Mouse (Mus musculus) ES-E14 (cell line): ENCODE measurements at regions not wholly inside any gene's neighbourhood (a gene's known extent, or its start where the extent isn't known, plus 50 kb on each side); places are given as distances from the start of the nearest gene placed in this dataset.

Experiments used
- CHD2 ChIP-seq: IDR thresholded peaks from 2 replicates; pipeline ENCODE4 v1.6.1; 2014; ENCODE audit warnings: mild to moderate bottlenecking, low read depth, low read length, inconsistent platforms
- HCFC1 ChIP-seq: IDR thresholded peaks from 2 replicates; pipeline ENCODE4 v1.6.1; 2012; ENCODE audit warnings: low read length, inconsistent platforms, borderline replicate concordance; ENCODE audit not compliant: insufficient read depth
- ZNF384 ChIP-seq: IDR thresholded peaks from 2 replicates; pipeline ENCODE4 v1.6.1; 2012; ENCODE audit warnings: low read depth, low read length, inconsistent platforms

DNA sequence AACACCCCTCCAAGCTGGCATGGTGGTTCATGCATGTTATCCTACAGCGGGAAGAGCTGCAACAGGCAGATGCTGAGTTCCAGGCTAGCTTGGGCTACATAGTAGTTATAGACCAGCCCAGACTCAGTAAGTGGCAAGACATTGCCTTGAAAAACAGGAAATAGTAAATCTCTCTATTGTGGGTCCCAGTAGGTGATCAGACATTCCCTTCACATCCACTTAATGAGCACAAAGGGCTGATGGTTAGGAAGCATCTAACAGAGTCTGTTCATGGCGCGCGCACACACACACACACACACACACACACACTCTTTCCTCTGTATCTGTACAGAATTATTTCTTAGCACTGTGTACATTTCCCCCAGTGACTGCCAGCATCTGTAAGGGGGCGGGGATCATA is 64.0 kb upstream of the Map1b start:
- TF ChIP-seq HCFC1: no peak
- no peak for TF ChIP-seq CHD2
- no peak for TF ChIP-seq ZNF384
